Comparison of ENCODE assay signal across 20 mouse cellular contexts in the genomic region with DNA sequence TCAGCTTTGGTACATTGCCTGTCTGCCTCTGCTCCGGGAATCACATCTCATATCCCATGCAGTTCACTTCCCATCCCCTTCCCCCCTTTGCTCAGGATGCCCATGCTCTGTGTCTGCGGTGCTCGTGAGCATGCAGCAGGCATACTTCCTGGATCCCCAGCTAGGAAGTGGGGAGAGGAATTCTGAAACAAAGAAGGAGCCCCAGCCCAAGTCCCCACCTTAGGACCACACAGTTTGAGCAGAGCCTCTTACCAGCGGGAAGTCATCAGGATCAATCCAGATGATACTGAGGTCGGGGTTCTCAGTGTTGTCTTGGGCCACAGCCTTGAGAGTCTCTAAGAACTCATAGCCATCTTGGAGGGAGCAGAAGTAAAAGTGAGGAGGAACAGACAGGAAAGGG. TPM values are rescaled to one million over a fixed set of nuclear protein-coding genes. Genes with fewer than 3 reads are reported as not detected.
A peak's percentile ranks its signal among the peaks of the same experiment; 100 is the strongest.
DNase-seq lines count a peak whose midpoint lies in the region; ATAC-seq and TF ChIP-seq lines count a peak whose summit lies in the region.
"Had no signal": no experiment of that assay in that cellular context is flagged by ENCODE, and none has a peak within 500 bp of the region (broad histone marks: within the 10 kb centered on the region; RNA-seq: fewer than 3 reads in every experiment).

No protein-coding gene starts in this region.

- no peak for DNase-seq in hindbrain, embryonic 11.5 days (ENCODE audit: low spot score)
- no peak for DNase-seq in embryo, embryonic 10.5 days (ENCODE audit: low spot score)
- DNase-seq: adrenal gland, postnatal 10 days; cerebellum, adult 18-20 months; kidney, adult 11 months; kidney, postnatal 25 days; thymus, postnatal 4 days had no signal

- peaks cover 35% of the 10 kb centered on the region for H3K4me1 ChIP-seq in forebrain, embryonic 13.5 days
- peaks cover 23% of the 10 kb centered on the region for H3K4me1 ChIP-seq in forebrain, embryonic 16.5 days (replicated peaks; ENCODE audit: control insufficient read depth, insufficient read depth, low read length)
- no peaks in the 10 kb centered on the region; the same call in 1 of the 2 replicates for H3K4me1 ChIP-seq in hindbrain, embryonic 11.5 days (replicated peaks; ENCODE audit: control insufficient read depth, insufficient read depth, low read length)
- peaks cover 23% of the 10 kb centered on the region for H3K4me1 ChIP-seq in hindbrain, embryonic 12.5 days
- H3K4me1 ChIP-seq in E14TG2a.4 (replicated peaks; ENCODE audit: low read depth, low read length) = peaks cover 72% of the 10 kb centered on the region
- H3K4me1 ChIP-seq in embryonic facial prominence, embryonic 13.5 days = peaks cover 29% of the 10 kb centered on the region

- H3K27ac ChIP-seq in forebrain, embryonic 13.5 days = 0 out of 2 replicates have a peak overlapping the region, but pooled peaks have one; percentile 10
- H3K27ac ChIP-seq in forebrain, embryonic 16.5 days (ENCODE audit: low read length) = no peak overlapping the region
- H3K27ac ChIP-seq in hindbrain, embryonic 11.5 days (ENCODE audit: low read depth, low read length) = 0 out of 2 replicates have a peak overlapping the region, but pooled peaks have one; percentile 53
- no peak overlapping the region; the same call in 1 of the 2 replicates for H3K27ac ChIP-seq in hindbrain, embryonic 12.5 days
- H3K27ac ChIP-seq in embryonic facial prominence, embryonic 13.5 days = peak overlapping the region; percentile 48; the same call in 1 of the 2 replicates
- H3K27ac ChIP-seq: liver, embryonic 12.5 days; lung, embryonic 15.5 days; neural tube, embryonic 15.5 days; stomach, embryonic 15.5 days had no signal

- H3K27me3 ChIP-seq in forebrain, embryonic 13.5 days = no peaks in the 10 kb centered on the region
- H3K27me3 ChIP-seq in forebrain, embryonic 16.5 days (replicated peaks; ENCODE audit: control insufficient read depth, insufficient read depth, low read length) = no peaks in the 10 kb centered on the region
- H3K27me3 ChIP-seq in hindbrain, embryonic 11.5 days (ENCODE audit: control insufficient read depth, insufficient read depth, low read length) = no peaks in the 10 kb centered on the region
- no peaks in the 10 kb centered on the region for H3K27me3 ChIP-seq in hindbrain, embryonic 12.5 days
- no peaks in the 10 kb centered on the region for H3K27me3 ChIP-seq in E14TG2a.4 (ENCODE audit: insufficient read depth, low read length)
- H3K27me3 ChIP-seq in embryonic facial prominence, embryonic 13.5 days = no peaks in the 10 kb centered on the region
- H3K27me3 ChIP-seq: liver, embryonic 12.5 days; lung, embryonic 15.5 days; neural tube, embryonic 15.5 days; stomach, embryonic 15.5 days had no signal

- no peaks in the 10 kb centered on the region for H3K9me3 ChIP-seq in forebrain, embryonic 13.5 days (replicated peaks)
- no peaks in the 10 kb centered on the region for H3K9me3 ChIP-seq in forebrain, embryonic 16.5 days (ENCODE audit: control insufficient read depth, low read length)
- no peaks in the 10 kb centered on the region for H3K9me3 ChIP-seq in hindbrain, embryonic 11.5 days (ENCODE audit: control insufficient read depth, low read length)
- no peaks in the 10 kb centered on the region for H3K9me3 ChIP-seq in hindbrain, embryonic 12.5 days (replicated peaks)
- H3K9me3 ChIP-seq in E14TG2a.4 (ENCODE audit: low read length) = no peaks in the 10 kb centered on the region
- H3K9me3 ChIP-seq in embryonic facial prominence, embryonic 13.5 days = no peaks in the 10 kb centered on the region
- H3K9me3 ChIP-seq: G1E; liver, embryonic 12.5 days; lung, embryonic 15.5 days; neural tube, embryonic 15.5 days; stomach, embryonic 15.5 days had no signal

- H3K4me3 ChIP-seq in forebrain, embryonic 13.5 days = no peak overlapping the region
- no peak overlapping the region for H3K4me3 ChIP-seq in forebrain, embryonic 16.5 days (replicated peaks; ENCODE audit: low read length)
- H3K4me3 ChIP-seq in hindbrain, embryonic 11.5 days (ENCODE audit: low read depth, low read length) = no peak overlapping the region
- no peak overlapping the region for H3K4me3 ChIP-seq in hindbrain, embryonic 12.5 days
- H3K4me3 ChIP-seq in E14TG2a.4 (replicated peaks; ENCODE audit: low read length) = peak overlapping the region; percentile 27; the same call in 1 of the 2 replicates
- no peak overlapping the region for H3K4me3 ChIP-seq in embryonic facial prominence, embryonic 13.5 days
- H3K4me3 ChIP-seq: liver, embryonic 12.5 days; lung, embryonic 15.5 days; neural tube, embryonic 15.5 days; stomach, embryonic 15.5 days had no signal

- TF ChIP-seq CTCF in E14TG2a.4 (conservative IDR thresholded peaks at IDR 0.05; ENCODE audit: low read length) = no peak

- H3K36me3 ChIP-seq in forebrain, embryonic 13.5 days (ENCODE audit: poor library complexity, severe bottlenecking) = no peaks in the 10 kb centered on the region
- no peaks in the 10 kb centered on the region for H3K36me3 ChIP-seq in forebrain, embryonic 16.5 days (ENCODE audit: control insufficient read depth, insufficient read depth)
- no peaks in the 10 kb centered on the region for H3K36me3 ChIP-seq in hindbrain, embryonic 11.5 days (ENCODE audit: control insufficient read depth, insufficient read depth, low read length)
- H3K36me3 ChIP-seq in hindbrain, embryonic 12.5 days = peaks cover 5% of the 10 kb centered on the region; the same call in 1 of the 2 replicates
- peaks cover 3% of the 10 kb centered on the region; the same call in 1 of the 2 replicates for H3K36me3 ChIP-seq in E14TG2a.4 (ENCODE audit: insufficient read depth, low read length)
- H3K36me3 ChIP-seq in embryonic facial prominence, embryonic 13.5 days = peaks cover 5% of the 10 kb centered on the region; the same call in 1 of the 2 replicates
- H3K36me3 ChIP-seq: G1E; liver, embryonic 12.5 days; lung, embryonic 15.5 days; neural tube, embryonic 15.5 days; stomach, embryonic 15.5 days had no signal

- no peak overlapping the region for H3K4me2 ChIP-seq in forebrain, embryonic 13.5 days
- H3K4me2 ChIP-seq in forebrain, embryonic 16.5 days (ENCODE audit: low read length) = no peak overlapping the region
- no peak overlapping the region for H3K4me2 ChIP-seq in hindbrain, embryonic 11.5 days (replicated peaks; ENCODE audit: low read depth, low read length)
- H3K4me2 ChIP-seq in hindbrain, embryonic 12.5 days (replicated peaks) = no peak overlapping the region
- no peak overlapping the region for H3K4me2 ChIP-seq in embryonic facial prominence, embryonic 13.5 days
- H3K4me2 ChIP-seq: liver, embryonic 12.5 days; lung, embryonic 15.5 days; neural tube, embryonic 15.5 days; stomach, embryonic 15.5 days had no signal

- ATAC-seq in forebrain, embryonic 13.5 days = no peak
- no peak for ATAC-seq in forebrain, embryonic 16.5 days
- ATAC-seq in hindbrain, embryonic 11.5 days (ENCODE audit: low FRiP score) = no peak
- ATAC-seq in hindbrain, embryonic 12.5 days (ENCODE audit: low FRiP score) = no peak
- no peak for ATAC-seq in embryonic facial prominence, embryonic 13.5 days (ENCODE audit: insufficient number of reproducible peaks, insufficient read depth, low FRiP score, low TSS enrichment, low read depth)
- ATAC-seq in activated CD4-positive, CD25-positive, alpha-beta regulatory T cell, adult 4 months = no peak
- ATAC-seq: liver, embryonic 12.5 days had no signal

- WGBS in forebrain, embryonic 13.5 days = 52% methylated on average over 5 of the region's 5 CpGs
- WGBS in forebrain, embryonic 16.5 days = 57% methylated on average over 5 of the region's 5 CpGs
- WGBS in hindbrain, embryonic 11.5 days = 58% methylated on average over 5 of the region's 5 CpGs
- WGBS in hindbrain, embryonic 12.5 days = 55% methylated on average over 5 of the region's 5 CpGs
- WGBS in embryonic facial prominence, embryonic 13.5 days = 50% methylated on average over 5 of the region's 5 CpGs

- H3K9ac ChIP-seq in forebrain, embryonic 13.5 days = no peak overlapping the region
- no peak overlapping the region for H3K9ac ChIP-seq in forebrain, embryonic 16.5 days (replicated peaks; ENCODE audit: low read depth, low read length)
- no peak overlapping the region for H3K9ac ChIP-seq in hindbrain, embryonic 11.5 days (ENCODE audit: low read depth, low read length)
- H3K9ac ChIP-seq in hindbrain, embryonic 12.5 days = no peak overlapping the region
- H3K9ac ChIP-seq in embryonic facial prominence, embryonic 13.5 days = no peak overlapping the region; the same call in 1 of the 2 replicates
- H3K9ac ChIP-seq: liver, embryonic 12.5 days; lung, embryonic 15.5 days; neural tube, embryonic 15.5 days; stomach, embryonic 15.5 days had no signal

RNA-seq across cellular contexts. Expression of gene Pea15a, which starts 6.2 kb away (rescaled TPM):
- 470 and 471 TPM in 2 replicates for polyA plus RNA-seq in forebrain, embryonic 13.5 days (2015; fragmentation: Nextera tagmentation; extraction: Ambion mirVana)
- 472 and 511 TPM in 2 replicates for polyA plus RNA-seq in forebrain, embryonic 16.5 days (2015; fragmentation: Nextera tagmentation; extraction: Ambion mirVana)
- polyA plus RNA-seq in hindbrain, embryonic 11.5 days (2014; fragmentation: Nextera tagmentation; extraction: Ambion mirVana) = 283 and 321 TPM in 2 replicates
- 322 and 363 TPM in 2 replicates for polyA plus RNA-seq in hindbrain, embryonic 12.5 days (2016; fragmentation: Nextera tagmentation; extraction: Ambion mirVana)
- 79.3 and 83.7 TPM in 2 replicates for polyA plus RNA-seq in embryonic facial prominence, embryonic 13.5 days (2015; fragmentation: Nextera tagmentation; extraction: Ambion mirVana)
- polyA plus RNA-seq in activated CD4-positive, CD25-positive, alpha-beta regulatory T cell, adult 4 months (2017; shearing (Covaris generic)) = 10 to 100 TPM; 42.0 to 43.1 TPM

RNA-seq across cellular contexts. Expression of gene Casq1, which starts 6.9 kb away (rescaled TPM):
- 4.5 TPM in 2 replicates for polyA plus RNA-seq in forebrain, embryonic 13.5 days (2015; fragmentation: Nextera tagmentation; extraction: Ambion mirVana)
- polyA plus RNA-seq in forebrain, embryonic 16.5 days (2015; fragmentation: Nextera tagmentation; extraction: Ambion mirVana) = 4.7 and 7.2 TPM in 2 replicates
- 1.4 and 2.5 TPM in 2 replicates for polyA plus RNA-seq in hindbrain, embryonic 11.5 days (2014; fragmentation: Nextera tagmentation; extraction: Ambion mirVana)
- polyA plus RNA-seq in hindbrain, embryonic 12.5 days (2016; fragmentation: Nextera tagmentation; extraction: Ambion mirVana) = 2.3 and 3.8 TPM in 2 replicates
- 2.1 and 4.3 TPM in 2 replicates for polyA plus RNA-seq in embryonic facial prominence, embryonic 13.5 days (2015; fragmentation: Nextera tagmentation; extraction: Ambion mirVana)
- not detected for polyA plus RNA-seq in activated CD4-positive, CD25-positive, alpha-beta regulatory T cell, adult 4 months (2017; shearing (Covaris generic))
- polyA plus RNA-seq: G1E had no signal

RNA-seq across cellular contexts. Expression of gene Atp1a4, which starts 45.4 kb away (rescaled TPM):
- 0.10 TPM in 1 of 2 replicates, not detected in the other for polyA plus RNA-seq in forebrain, embryonic 13.5 days (2015; fragmentation: Nextera tagmentation; extraction: Ambion mirVana)
- 0.11 TPM in 1 of 2 replicates, not detected in the other for polyA plus RNA-seq in forebrain, embryonic 16.5 days (2015; fragmentation: Nextera tagmentation; extraction: Ambion mirVana)
- polyA plus RNA-seq in hindbrain, embryonic 11.5 days (2014; fragmentation: Nextera tagmentation; extraction: Ambion mirVana) = 0.06 TPM in 1 of 2 replicates, not detected in the other
- polyA plus RNA-seq in hindbrain, embryonic 12.5 days (2016; fragmentation: Nextera tagmentation; extraction: Ambion mirVana) = not detected in 2 replicates
- polyA plus RNA-seq in embryonic facial prominence, embryonic 13.5 days (2015; fragmentation: Nextera tagmentation; extraction: Ambion mirVana) = not detected in 2 replicates
- not detected for polyA plus RNA-seq in activated CD4-positive, CD25-positive, alpha-beta regulatory T cell, adult 4 months (2017; shearing (Covaris generic))
- polyA plus RNA-seq: frontal cortex, adult 2 months; G1E; liver, embryonic 12.5 days; lung, embryonic 15.5 days; neural tube, embryonic 15.5 days; small intestine, adult 2 months; stomach, embryonic 15.5 days had no signal

RNA-seq across cellular contexts. Expression of gene Igsf8, which starts 48.7 kb away (rescaled TPM):
- 164 and 169 TPM in 2 replicates for polyA plus RNA-seq in forebrain, embryonic 13.5 days (2015; fragmentation: Nextera tagmentation; extraction: Ambion mirVana)
- 136 and 152 TPM in 2 replicates for polyA plus RNA-seq in forebrain, embryonic 16.5 days (2015; fragmentation: Nextera tagmentation; extraction: Ambion mirVana)
- polyA plus RNA-seq in hindbrain, embryonic 11.5 days (2014; fragmentation: Nextera tagmentation; extraction: Ambion mirVana) = 123 and 136 TPM in 2 replicates
- polyA plus RNA-seq in hindbrain, embryonic 12.5 days (2016; fragmentation: Nextera tagmentation; extraction: Ambion mirVana) = 147 and 159 TPM in 2 replicates
- polyA plus RNA-seq in embryonic facial prominence, embryonic 13.5 days (2015; fragmentation: Nextera tagmentation; extraction: Ambion mirVana) = 46.9 and 49.8 TPM in 2 replicates
- polyA plus RNA-seq in activated CD4-positive, CD25-positive, alpha-beta regulatory T cell, adult 4 months (2017; shearing (Covaris generic)) = 1 to 10 TPM; 3.4 to 3.8 TPM

Comparison
In these comparisons a context has a peak if more than half of its experiments do, and no peak if none do; other contexts are left out.
1. H3K27ac ChIP-seq: peak in forebrain, embryonic 13.5 days (single experiment), hindbrain, embryonic 11.5 days (single experiment) and embryonic facial prominence, embryonic 13.5 days (single experiment); none in forebrain, embryonic 16.5 days (single experiment) and hindbrain, embryonic 12.5 days (single experiment).